Mouse (Mus musculus) MEL (cell line): ENCODE data around the gene Depdc5.

Source experiments
- CHD1 ChIP-seq: IDR thresholded peaks from 2 replicates; pipeline ENCODE4 v1.6.1; 2012; ENCODE audit warnings: low read depth, mild to moderate bottlenecking, inconsistent platforms, low read length, improper control_type of control experiment
- CTCF ChIP-seq, 3 experiments: IDR thresholded peaks in 2 of 3; conservative IDR thresholded peaks in 1 of 3; 2 replicates each; pipeline ENCODE4 v1.5.1; 2011 to 2012; ENCODE audit warnings: low read length in 3 of 3, low read depth in 2 of 3, mild to moderate bottlenecking in 2 of 3, improper control_type of control experiment in 1 of 3, inconsistent platforms in 1 of 3, mixed read lengths in 1 of 3, moderate library complexity in 1 of 3; ENCODE audit not compliant: control insufficient read depth in 1 of 3, insufficient read depth in 1 of 3, poor library complexity in 1 of 3, severe bottlenecking in 1 of 3
- EP300 ChIP-seq, 2 experiments: IDR thresholded peaks; 2 replicates each; pipeline ENCODE4 v1.6.1; 2011; ENCODE audit warnings: improper control_type of control experiment in 2 of 2, low read length in 2 of 2, low read depth in 1 of 2, mild to moderate bottlenecking in 1 of 2
- ETS1 ChIP-seq: IDR thresholded peaks from 2 replicates; pipeline ENCODE4 v1.6.1; 2012; ENCODE audit warnings: low read depth, mild to moderate bottlenecking, inconsistent platforms, low read length, improper control_type of control experiment, moderate library complexity
- KAT2A ChIP-seq: conservative IDR thresholded peaks from 2 replicates; pipeline ENCODE4 v1.6.1; 2012; ENCODE audit warnings: low read depth, low read length, improper control_type of control experiment, inconsistent platforms
- MAX ChIP-seq: IDR thresholded peaks from 2 replicates; pipeline ENCODE4 v1.6.1; 2011; ENCODE audit warnings: low read length, improper control_type of control experiment
- NELFE ChIP-seq: IDR thresholded peaks from 2 replicates; pipeline ENCODE4 v1.6.1; 2011; ENCODE audit warnings: low read depth, low read length, improper control_type of control experiment
- POLR2A ChIP-seq, 2 experiments: IDR thresholded peaks; 2 replicates each; pipeline ENCODE4 v1.6.1; 2011 to 2012; ENCODE audit warnings: low read length in 2 of 2, mild to moderate bottlenecking in 2 of 2, control low read depth in 1 of 2, improper control_type of control experiment in 1 of 2, low read depth in 1 of 2, moderate library complexity in 1 of 2; ENCODE audit not compliant: control insufficient read depth in 1 of 2, insufficient read depth in 1 of 2, poor library complexity in 1 of 2
- TCF12 ChIP-seq: IDR thresholded peaks from 2 replicates; pipeline ENCODE4 v1.6.1; 2014; ENCODE audit warnings: low read depth, mild to moderate bottlenecking, inconsistent platforms, low read length, improper control_type of control experiment, moderate library complexity
- USF2 ChIP-seq, 2 experiments: IDR thresholded peaks; 2 replicates each; pipeline ENCODE4 v1.6.1; 2011 to 2012; ENCODE audit warnings: improper control_type of control experiment in 2 of 2, low read length in 2 of 2, borderline replicate concordance in 1 of 2, inconsistent platforms in 1 of 2, low read depth in 1 of 2, mild to moderate bottlenecking in 1 of 2; ENCODE audit not compliant: insufficient read depth in 1 of 2
- ZC3H11A ChIP-seq: IDR thresholded peaks from 2 replicates; pipeline ENCODE4 v1.6.1; 2012; ENCODE audit warnings: low read depth, mild to moderate bottlenecking, inconsistent platforms, low read length, improper control_type of control experiment

DNA sequence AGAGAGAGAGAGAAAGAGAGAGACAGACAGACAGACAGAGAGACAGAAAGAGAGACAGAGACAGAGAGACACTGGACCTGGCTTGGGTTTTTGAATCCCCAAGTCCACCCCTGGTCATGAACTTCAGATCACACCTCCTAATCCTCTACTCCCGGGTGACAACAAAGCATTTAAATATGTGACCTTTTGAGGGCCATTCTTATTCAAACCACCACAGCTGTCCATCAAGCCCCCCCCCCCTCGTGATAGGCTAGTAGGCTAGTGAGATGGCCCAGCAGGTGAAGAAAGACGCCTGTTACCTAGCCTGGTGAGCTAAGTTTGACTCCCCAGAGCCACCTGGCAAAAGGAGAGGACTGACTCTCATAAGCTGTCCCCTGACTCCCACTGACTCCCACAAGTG is 171.4 kb downstream of the Depdc5 start:
- no peak for TF ChIP-seq MAX
- no peak for TF ChIP-seq POLR2A (IDR thresholded peaks at IDR 0.05; ENCODE audit: control insufficient read depth in 1 of 2, insufficient read depth in 1 of 2, low read depth in 1 of 2, low read length in 2 of 2, poor library complexity in 1 of 2)
- no peak for TF ChIP-seq TCF12
- no peak for TF ChIP-seq CTCF (IDR thresholded peaks at IDR 0.05 in 2 of 3, conservative IDR thresholded peaks at IDR 0.05 in 1 of 3; ENCODE audit: control insufficient read depth in 1 of 3, insufficient read depth in 1 of 3, low read depth in 2 of 3, low read length in 3 of 3, poor library complexity in 1 of 3, severe bottlenecking in 1 of 3)
- TF ChIP-seq ETS1: no peak
- no peak for TF ChIP-seq ZC3H11A
- no peak for TF ChIP-seq NELFE
- TF ChIP-seq EP300 (IDR thresholded peaks at IDR 0.05; ENCODE audit: low read depth in 1 of 2, low read length in 2 of 2): no peak
- no peak for TF ChIP-seq USF2 (IDR thresholded peaks at IDR 0.05; ENCODE audit: borderline replicate concordance in 1 of 2, insufficient read depth in 1 of 2, low read depth in 1 of 2, low read length in 2 of 2)
- no peak for TF ChIP-seq KAT2A
- TF ChIP-seq CHD1: no peak
